Mouse (Mus musculus) lung, postnatal 0 days (tissue): ENCODE measurements around the gene Tmco4. TPM values are rescaled to one million over a fixed set of nuclear protein-coding genes. Genes with fewer than 3 reads are reported as not detected.

Experiments
- ATAC-seq: fragments of 200-750 bp; cut with Nextera tagmentation; 2 replicates; pipeline ENCODE4 v1.8.0; 2017; ENCODE audit warnings: moderate library complexity
- DNase-seq: peaks from one replicate; pipeline ENCODE4 v3.0.0-alpha.2; 2016; ENCODE audit warnings: low spot score
- H3K27ac ChIP-seq: fragments of 300-500 bp; sonication (generic); 2 replicates; pipeline ENCODE4 v1.5.1; 2014; ENCODE audit warnings: antibody characterized with exemption, mild to moderate bottlenecking, low read length, mixed read lengths
- H3K27me3 ChIP-seq: fragments of 300-500 bp; sonication (generic); replicated peaks from 2 replicates; pipeline ENCODE4 v1.6.1; 2014; ENCODE audit warnings: low read length, mixed read lengths; ENCODE audit not compliant: insufficient read depth
- H3K36me3 ChIP-seq: fragments of 300-500 bp; sonication (generic); 2 replicates; pipeline ENCODE4 v1.6.1; 2014; ENCODE audit warnings: low read length, mixed read lengths; ENCODE audit not compliant: insufficient read depth
- H3K4me1 ChIP-seq: fragments of 300-500 bp; sonication (generic); 2 replicates; pipeline ENCODE4 v1.6.1; 2014; ENCODE audit warnings: antibody characterized with exemption, low read depth, low read length, mixed read lengths; ENCODE audit not compliant: insufficient read depth
- H3K4me2 ChIP-seq: fragments of 300-500 bp; sonication (generic); replicated peaks from 2 replicates; pipeline ENCODE4 v1.6.1; 2014; ENCODE audit warnings: low read depth, mild to moderate bottlenecking, low read length, moderate library complexity, mixed read lengths
- H3K4me3 ChIP-seq: fragments of 300-500 bp; sonication (generic); 2 replicates; pipeline ENCODE4 v1.5.1; 2014; ENCODE audit warnings: low read depth, low read length
- H3K9ac ChIP-seq: fragments of 300-500 bp; sonication (generic); replicated peaks from 2 replicates; pipeline ENCODE4 v1.6.1; 2014; ENCODE audit warnings: low read depth, mild to moderate bottlenecking
- H3K9me3 ChIP-seq: fragments of 300-500 bp; sonication (generic); 2 replicates; pipeline ENCODE4 v1.6.1; 2016; ENCODE audit warnings: low read length, mixed read lengths
- CTCF ChIP-seq: IDR thresholded peaks from 2 replicates; pipeline ENCODE4 v1.5.1; 2016; ENCODE audit warnings: antibody characterized with exemption, mild to moderate bottlenecking
- EP300 ChIP-seq: IDR thresholded peaks from 2 replicates; pipeline ENCODE4 v1.6.1; 2016; ENCODE audit warnings: antibody characterized with exemption, mild to moderate bottlenecking, control low read depth
- WGBS: fragments of 180-500 bp; shearing (Covaris S2); extraction: QIAGEN DNeasy Blood & Tissue Kit; methylation state at CpG from one replicate; pipeline ENCODE4 v1.1.7; 2014; 5-methylcytosine and 5-hydroxymethylcytosine counted together
- polyA plus RNA-seq: library from polyadenylated mRNA; unstranded; fragments of >200 nt; fragmentation: Nextera tagmentation; extraction: Ambion mirVana; gene quantifications from 2 replicates; pipeline ENCODE4 v1.2.1, GENCODE M21; 2015

Tmco4 gene
- polyA plus RNA-seq, 1 experiment from 2014 or later, result 8.5 TPM

DNA sequence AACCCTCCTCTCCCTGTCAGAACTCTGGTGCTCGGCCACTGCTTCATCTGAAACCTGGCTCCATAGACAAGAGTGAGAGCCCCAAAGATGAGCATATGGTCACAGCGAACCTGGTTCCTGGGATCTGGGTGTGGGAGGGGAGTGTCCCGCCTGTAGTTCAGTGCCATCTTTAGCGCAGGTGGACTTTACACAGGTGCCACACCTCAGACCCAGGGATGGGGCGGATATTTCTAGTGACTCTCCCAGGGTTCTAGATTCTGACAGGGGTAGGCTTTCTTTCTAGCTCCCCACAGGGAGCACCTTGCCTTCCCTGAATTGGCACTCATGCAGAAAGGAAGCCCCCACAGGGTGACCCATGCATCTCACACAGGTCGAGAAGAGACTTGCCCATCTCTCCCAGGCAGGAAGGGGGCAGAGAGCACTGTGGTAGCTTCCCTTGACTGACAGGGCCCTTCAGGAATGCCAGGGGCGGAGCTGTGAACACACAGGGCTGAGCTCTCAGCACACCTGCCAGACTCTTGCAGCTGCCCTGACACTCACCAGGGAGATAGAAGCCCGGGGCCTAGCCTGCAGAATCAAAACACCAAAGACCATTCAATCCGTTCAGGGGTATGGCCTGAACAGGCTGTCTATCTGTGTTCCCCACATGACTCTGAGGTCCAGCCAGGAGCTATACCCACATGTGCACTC lies 116.4 kb downstream of the Tmco4 start:
- ATAC-seq (no peak), DNase-seq (no peak)
- Histone ChIP-seq H3K27ac (no peak overlapping the region), H3K36me3 (no peaks in the 10 kb centered on the region), H3K4me1 (peaks cover 4% of the 10 kb centered on the region; the same call in 1 of the 2 replicates), H3K4me3 (no peak overlapping the region), H3K9ac (no peak overlapping the region), H3K9me3 (no peaks in the 10 kb centered on the region), H3K4me2 (no peak overlapping the region), H3K27me3 (no peaks in the 10 kb centered on the region)
- TF ChIP-seq CTCF, result no peak
- no peak for TF ChIP-seq EP300
- WGBS, result 54% methylated on average over 9 of the region's 9 CpGs

DNA sequence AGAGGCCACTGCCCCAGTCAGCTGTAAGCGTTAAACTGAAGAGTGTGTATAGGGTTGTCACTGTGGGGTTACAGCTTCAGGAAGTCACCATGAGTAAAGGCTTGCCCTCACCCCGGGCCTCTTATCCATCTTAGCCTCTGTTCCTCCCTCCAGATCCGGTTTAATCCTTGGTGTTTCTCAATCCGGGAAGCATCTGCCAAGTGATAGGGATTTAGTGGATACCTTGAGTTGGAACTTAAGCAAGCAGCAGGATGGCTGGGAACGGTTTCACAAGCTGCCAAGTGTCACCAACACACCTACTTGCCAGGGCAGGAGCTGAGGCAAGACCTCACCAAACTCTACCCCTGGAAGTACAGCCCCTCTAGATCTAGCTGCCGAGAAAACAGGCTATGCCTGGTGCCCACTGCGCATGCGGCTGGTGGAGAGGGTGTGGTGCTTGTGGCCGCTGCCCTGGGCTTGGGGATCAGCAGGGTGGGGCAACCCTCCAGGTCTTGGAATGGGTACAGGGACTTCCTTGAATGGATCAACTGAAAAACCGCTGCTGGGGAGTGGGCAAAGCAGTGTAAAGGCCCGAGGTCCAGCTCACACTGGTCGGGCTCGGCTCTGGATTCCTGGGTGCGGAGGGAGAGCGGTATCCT lies 117.7 kb downstream of the Tmco4 start:
- ATAC-seq (no peak), DNase-seq (no peak)
- H3K4me3 ChIP-seq, result no peak overlapping the region
- H3K9ac ChIP-seq, result no peak overlapping the region
- no peaks in the 10 kb centered on the region for H3K36me3 ChIP-seq
- H3K9me3 ChIP-seq, result no peaks in the 10 kb centered on the region; the same call in 1 of the 2 replicates
- TF ChIP-seq CTCF (no peak), EP300 (no peak)
- H3K27ac ChIP-seq, result no peak overlapping the region
- H3K4me1 ChIP-seq, result peaks cover 4% of the 10 kb centered on the region; the same call in 1 of the 2 replicates
- no peaks in the 10 kb centered on the region for H3K27me3 ChIP-seq
- WGBS, result 48% methylated on average over 15 of the region's 15 CpGs
- H3K4me2 ChIP-seq, result peak overlapping the region; percentile 98

DNA sequence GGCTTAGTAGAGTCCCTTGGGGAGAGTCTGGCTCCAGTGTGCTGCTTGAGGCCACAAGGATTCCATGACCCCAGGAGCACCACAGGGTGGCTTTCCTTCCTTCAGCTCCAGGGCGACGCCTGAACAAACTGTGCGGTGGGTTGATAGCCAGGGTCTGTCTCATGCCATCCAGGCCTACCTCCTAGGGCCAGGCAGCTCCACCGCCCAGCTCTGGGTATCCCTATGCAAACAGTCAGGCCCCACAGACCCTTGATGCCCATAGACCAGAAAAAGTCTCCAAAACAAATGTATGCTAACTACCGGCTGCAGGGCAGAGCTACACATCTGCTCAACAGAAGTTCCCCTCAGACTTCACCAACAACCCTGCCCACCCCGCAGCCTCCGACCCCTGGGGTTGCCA lies 118.4 kb downstream of the Tmco4 start:
- no peaks in the 10 kb centered on the region for H3K27me3 ChIP-seq
- peaks cover 8% of the 10 kb centered on the region for H3K4me1 ChIP-seq
- no peaks in the 10 kb centered on the region for H3K36me3 ChIP-seq
- ATAC-seq (no peak), DNase-seq (no peak)
- 0 out of 2 replicates have a peak overlapping the region, but pooled peaks have one; percentile 68 for H3K9ac ChIP-seq
- H3K4me2 ChIP-seq, result peak overlapping the region; percentile 98
- no peaks in the 10 kb centered on the region; the same call in 1 of the 2 replicates for H3K9me3 ChIP-seq
- 42% methylated on average over 7 of the region's 7 CpGs for WGBS
- H3K27ac ChIP-seq, result no peak overlapping the region
- peak overlapping the region; percentile 76; the same call in 1 of the 2 replicates for H3K4me3 ChIP-seq
- TF ChIP-seq CTCF, result no peak

DNA sequence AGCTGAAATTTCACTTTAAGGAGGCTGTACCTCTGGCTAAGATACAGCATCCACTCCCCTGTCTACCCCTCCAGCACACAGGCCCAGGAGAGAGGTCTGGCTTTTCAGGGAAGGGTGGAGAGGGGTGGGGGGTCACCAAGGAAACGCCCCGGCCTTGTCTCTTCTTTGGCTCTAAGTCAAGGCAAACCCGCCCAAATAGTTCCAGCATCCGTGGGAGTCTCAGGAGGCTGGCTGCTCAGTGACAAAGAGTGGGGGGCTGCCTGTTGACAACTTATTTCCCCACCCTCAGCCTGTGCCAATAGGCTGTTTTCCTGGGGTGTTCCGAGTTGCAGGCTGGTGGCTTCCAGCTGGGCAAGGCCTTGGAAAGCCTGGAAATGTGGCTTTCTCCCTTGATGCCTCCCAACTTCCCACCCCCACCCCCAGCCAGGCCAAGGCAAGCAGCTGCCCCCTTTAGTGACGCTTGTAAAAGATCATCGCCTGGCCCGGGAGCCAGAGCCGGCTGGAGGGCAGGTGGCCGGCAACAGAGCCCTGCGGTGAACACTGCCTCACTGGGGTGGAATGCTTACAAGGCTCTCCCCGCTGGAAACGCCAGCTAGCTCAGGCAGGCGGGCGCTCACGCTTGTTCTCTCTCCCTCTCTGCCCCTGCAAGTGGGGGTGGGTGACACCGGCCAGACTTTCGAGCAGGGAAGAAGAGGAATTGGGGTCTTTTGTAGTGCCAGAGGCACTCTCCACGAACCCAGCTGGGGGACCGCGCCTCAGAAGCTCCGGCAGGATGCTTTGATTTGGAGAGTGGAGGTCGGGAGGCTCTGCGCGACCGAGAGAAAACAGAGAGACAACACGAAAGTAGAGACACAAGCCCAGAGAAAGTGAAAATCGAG lies 119.0 kb downstream of the Tmco4 start:
- Histone ChIP-seq H3K36me3 (no peaks in the 10 kb centered on the region), H3K9ac (peak overlapping the region; percentile 68), H3K4me1 (peaks cover 9% of the 10 kb centered on the region), H3K9me3 (no peaks in the 10 kb centered on the region; the same call in 1 of the 2 replicates), H3K27ac (peak overlapping the region; percentile 82), H3K27me3 (no peaks in the 10 kb centered on the region), H3K4me2 (peak overlapping the region; percentile 98), H3K4me3 (peak overlapping the region; percentile 76)
- no peak for DNase-seq
- TF ChIP-seq EP300 (no peak), CTCF (no peak)
- ATAC-seq, result peak; percentile 33
- WGBS, result 5% methylated on average over 28 of the region's 28 CpGs

DNA sequence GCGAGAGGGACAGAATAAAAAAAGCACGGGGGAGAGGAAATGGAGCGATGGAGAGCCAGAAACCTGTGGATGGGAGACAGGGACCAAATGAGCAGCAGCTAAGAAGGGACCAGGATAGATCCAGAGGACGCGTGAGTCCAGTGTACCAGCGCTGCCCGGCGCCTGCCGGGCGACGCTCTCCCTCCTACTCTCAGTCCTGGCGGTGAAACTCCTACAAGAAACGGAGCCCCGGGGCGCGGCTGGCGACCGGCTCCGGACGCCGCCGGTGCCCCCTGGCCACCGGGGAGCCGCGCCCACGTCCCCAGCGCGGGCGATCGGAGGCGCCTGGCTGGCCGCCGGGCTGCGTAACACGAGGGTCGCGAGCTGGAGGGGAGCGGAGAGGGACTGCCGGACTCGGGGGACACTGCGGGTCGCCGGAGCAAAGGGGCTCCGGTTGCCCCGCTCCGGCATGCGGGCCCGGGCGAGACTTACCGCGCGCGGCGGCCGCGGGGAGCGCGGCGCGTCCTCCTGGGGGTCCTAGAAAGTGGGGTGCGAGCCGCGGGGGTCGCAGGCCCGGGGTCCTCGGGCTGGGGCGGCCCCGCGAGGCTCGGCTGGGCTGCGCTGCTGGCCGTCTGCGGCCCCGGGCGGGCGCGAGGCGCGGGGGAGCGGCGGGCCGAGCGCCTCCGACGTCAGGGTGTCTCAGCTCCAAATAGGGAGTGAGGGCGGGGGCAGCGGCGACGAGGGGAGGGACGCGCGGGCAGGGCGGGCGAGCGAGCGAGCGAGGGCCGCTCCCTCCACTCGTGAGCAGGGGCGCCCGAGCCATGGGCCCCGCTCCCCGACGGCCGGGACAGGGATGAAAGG lies 119.9 kb downstream of the Tmco4 start, which contains the start of gene Nbl1:
Gene Nbl1, minus strand, starts transcription at position 638 of the 840 bp plus-strand sequence.
- Histone ChIP-seq H3K4me2 (peak within 1 kb of the TSS; percentile 98), H3K4me3 (peak within 1 kb of the TSS; percentile 76), H3K27ac (peak within 1 kb of the TSS; percentile 82), H3K4me1 (peaks cover 9% of the 10 kb centered on the region), H3K9me3 (no peaks in the 10 kb centered on the region; the same call in 1 of the 2 replicates), H3K27me3 (no peaks in the 10 kb centered on the region), H3K9ac (peak within 1 kb of the TSS; percentile 68), H3K36me3 (no peaks in the 10 kb centered on the region)
- DNase-seq (peak; percentile 82), ATAC-seq (peak; percentile 85)
- WGBS, result 1% methylated on average over 63 of the region's 105 CpGs
- TF ChIP-seq EP300 (no peak), CTCF (no peak)
